Mouse (Mus musculus) liver, embryonic 16.5 days (tissue): ENCODE results near the gene Krit1. TPM values are rescaled to one million over a fixed set of nuclear protein-coding genes. Genes with fewer than 3 reads are reported as not detected.
"Not testable (repeated sequence)": the region's sequence is repeated elsewhere in the genome, so short reads cannot be mapped to it uniquely, and the experiment has no call there.

ENCODE experiments used
- ATAC-seq: fragments of 200-750 bp; cut with Nextera tagmentation; 2 replicates; pipeline ENCODE4 v1.8.0; 2017; ENCODE audit warnings: low read depth, mild to moderate bottlenecking, moderate number of reproducible peaks, moderate library complexity
- H3K27ac ChIP-seq: fragments of 300-500 bp; sonication (generic); 2 replicates; pipeline ENCODE4 v1.5.1; 2014; ENCODE audit warnings: mild to moderate bottlenecking, low read length
- H3K27me3 ChIP-seq: fragments of 300-500 bp; sonication (generic); 2 replicates; pipeline ENCODE4 v1.6.1; 2014; ENCODE audit warnings: low read depth, low read length, mixed read lengths; ENCODE audit not compliant: control insufficient read depth, insufficient read depth
- H3K36me3 ChIP-seq: fragments of 300-500 bp; sonication (generic); 2 replicates; pipeline ENCODE4 v1.6.1; 2014; ENCODE audit warnings: mild to moderate bottlenecking; ENCODE audit not compliant: control insufficient read depth, insufficient read depth
- H3K4me1 ChIP-seq: fragments of 300-500 bp; sonication (generic); 2 replicates; pipeline ENCODE4 v1.6.1; 2014; ENCODE audit warnings: low read depth, low read length, mixed read lengths; ENCODE audit not compliant: control insufficient read depth
- H3K4me2 ChIP-seq: fragments of 300-500 bp; sonication (generic); 2 replicates; pipeline ENCODE4 v1.6.1; 2014; ENCODE audit warnings: low read depth, low read length, mixed read lengths
- H3K4me3 ChIP-seq: fragments of 300-500 bp; sonication (generic); 2 replicates; pipeline ENCODE4 v1.5.1; 2014; ENCODE audit warnings: low read depth, mild to moderate bottlenecking, low read length
- H3K9ac ChIP-seq: fragments of 300-500 bp; sonication (generic); 2 replicates; pipeline ENCODE4 v1.6.1; 2014; ENCODE audit warnings: low read depth, low read length
- H3K9me3 ChIP-seq: fragments of 300-500 bp; sonication (generic); replicated peaks from 2 replicates; pipeline ENCODE4 v1.6.1; 2016; ENCODE audit warnings: low read length; ENCODE audit not compliant: control insufficient read depth
- WGBS: fragments of 180-500 bp; shearing (Covaris S2); extraction: QIAGEN DNeasy Blood & Tissue Kit; methylation state at CpG from one replicate; pipeline ENCODE4 v1.1.7; 2014; ENCODE audit not compliant: insufficient replicate concordance; 5-methylcytosine and 5-hydroxymethylcytosine counted together
- polyA plus RNA-seq: library from polyadenylated mRNA; unstranded; fragments of >200 nt; fragmentation: Nextera tagmentation; extraction: Ambion mirVana; gene quantifications from 2 replicates; pipeline ENCODE4 v1.2.1, GENCODE M21; 2015

Krit1 gene
- polyA plus RNA-seq, 1 experiment from 2014 or later = 18.7 TPM

GRCm38 (mm10) chr5:3797101-3797500 lies 5.9 kb upstream of the Krit1 start:
- peaks cover 13% of the 10 kb centered on the region for H3K4me1 ChIP-seq
- H3K36me3 ChIP-seq, H3K9me3 ChIP-seq, H3K27me3 ChIP-seq, H3K9ac ChIP-seq, H3K4me3 ChIP-seq, H3K27ac ChIP-seq, H3K4me2 ChIP-seq, ATAC-seq: not testable (repeated sequence)
- 88% methylated on average over 2 of the region's 2 CpGs for WGBS

GRCm38 (mm10) chr5:3798656-3799055 lies 4.3 kb upstream of the Krit1 start:
- not testable (repeated sequence) for H3K27ac ChIP-seq, H3K4me2 ChIP-seq, H3K27me3 ChIP-seq, H3K9ac ChIP-seq, H3K9me3 ChIP-seq, ATAC-seq, H3K36me3 ChIP-seq, H3K4me3 ChIP-seq
- H3K4me1 ChIP-seq = peaks cover 14% of the 10 kb centered on the region

- H3K36me3 ChIP-seq = no peaks in the 10 kb centered on the region
- H3K27ac ChIP-seq = no peak overlapping the region
- ATAC-seq = no peak
- H3K27me3 ChIP-seq = no peaks in the 10 kb centered on the region
- no peaks in the 10 kb centered on the region for H3K9me3 ChIP-seq
- 84% methylated on average over 1 of the region's 1 CpGs for WGBS
- no peak overlapping the region for H3K4me3 ChIP-seq
- H3K9ac ChIP-seq = no peak overlapping the region
- no peak overlapping the region for H3K4me2 ChIP-seq
- peaks cover 17% of the 10 kb centered on the region for H3K4me1 ChIP-seq
These were observed 2.9 kb upstream of the Krit1 start for GRCm38 (mm10) chr5:3800041-3800440.

- Histone ChIP-seq H3K27ac (no peak overlapping the region), H3K4me3 (no peak overlapping the region), H3K9me3 (no peaks in the 10 kb centered on the region), H3K9ac (no peak overlapping the region), H3K4me2 (no peak overlapping the region), H3K4me1 (peaks cover 17% of the 10 kb centered on the region), H3K36me3 (no peaks in the 10 kb centered on the region), H3K27me3 (no peaks in the 10 kb centered on the region)
- ATAC-seq = no peak
- 76% methylated on average over 4 of the region's 4 CpGs for WGBS
These were observed 2.1 kb upstream of the Krit1 start for GRCm38 (mm10) chr5:3800881-3801280.

GRCm38 (mm10) chr5:3801672-3802432 lies 1.1 kb upstream of the Krit1 start:
- Histone ChIP-seq H3K9ac (peak overlapping the region; percentile 93), H3K36me3 (no peaks in the 10 kb centered on the region), H3K27ac (peak overlapping the region; percentile 98), H3K4me1 (peaks cover 17% of the 10 kb centered on the region), H3K4me3 (peak overlapping the region; percentile 98), H3K4me2 (peak overlapping the region; percentile 93), H3K27me3 (no peaks in the 10 kb centered on the region), H3K9me3 (no peaks in the 10 kb centered on the region)
- 4% methylated on average over 18 of the region's 18 CpGs for WGBS
- no peak for ATAC-seq

GRCm38 (mm10) chr5:3803292-3804165 lies 545 bp downstream of the Krit1 start:
- peak; percentile 72 for ATAC-seq
- no peaks in the 10 kb centered on the region for H3K27me3 ChIP-seq
- no peaks in the 10 kb centered on the region for H3K9me3 ChIP-seq
- peak overlapping the region; percentile 93 for H3K4me2 ChIP-seq
- under 1% methylated on average over 36 of the region's 36 CpGs for WGBS
- no peaks in the 10 kb centered on the region for H3K36me3 ChIP-seq
- peak overlapping the region; percentile 98 for H3K27ac ChIP-seq
- H3K4me3 ChIP-seq = peak overlapping the region; percentile 98
- H3K4me1 ChIP-seq = peaks cover 17% of the 10 kb centered on the region
- peak overlapping the region; percentile 93 for H3K9ac ChIP-seq

- Histone ChIP-seq H3K27ac (no peak overlapping the region), H3K36me3 (peaks cover 12% of the 10 kb centered on the region; the same call in 1 of the 2 replicates), H3K9me3 (no peaks in the 10 kb centered on the region), H3K4me2 (no peak overlapping the region), H3K27me3 (no peaks in the 10 kb centered on the region), H3K9ac (no peak overlapping the region), H3K4me1 (peaks cover 3% of the 10 kb centered on the region), H3K4me3 (no peak overlapping the region)
- no peak for ATAC-seq
- WGBS = 91% methylated on average over 1 of the region's 1 CpGs
These were observed 5.5 kb downstream of the Krit1 start for GRCm38 (mm10) chr5:3808472-3808871.

- ATAC-seq = no peak
- no peak overlapping the region for H3K4me3 ChIP-seq
- no peaks in the 10 kb centered on the region for H3K4me1 ChIP-seq
- H3K9ac ChIP-seq = no peak overlapping the region
- no peak overlapping the region for H3K4me2 ChIP-seq
- H3K36me3 ChIP-seq = peaks cover 17% of the 10 kb centered on the region
- no peaks in the 10 kb centered on the region for H3K9me3 ChIP-seq
- H3K27ac ChIP-seq = no peak overlapping the region
- no peaks in the 10 kb centered on the region for H3K27me3 ChIP-seq
- WGBS = 14% methylated on average over 1 of the region's 1 CpGs
These were observed 31.1 kb downstream of the Krit1 start for GRCm38 (mm10) chr5:3834107-3834506.

GRCm38 (mm10) chr5:3845026-3845425 lies 42.0 kb downstream of the Krit1 start, which contains the start of gene Lrrd1:
Lrrd1 (plus strand) TSS chr5:3845173.
- ATAC-seq = no peak
- no peak within 1 kb of the TSS for H3K4me2 ChIP-seq
- no peaks in the 10 kb centered on the region for H3K9me3 ChIP-seq
- 18% methylated on average over 24 of the region's 24 CpGs for WGBS
- H3K27me3 ChIP-seq = no peaks in the 10 kb centered on the region
- H3K36me3 ChIP-seq = no peaks in the 10 kb centered on the region
- no peak within 1 kb of the TSS for H3K27ac ChIP-seq
- no peaks in the 10 kb centered on the region for H3K4me1 ChIP-seq
- H3K4me3 ChIP-seq = no peak within 1 kb of the TSS
- no peak within 1 kb of the TSS for H3K9ac ChIP-seq
